Mouse (Mus musculus) embryonic facial prominence, embryonic 13.5 days (tissue): ENCODE data around the gene Pam16. TPM values are rescaled to one million over a fixed set of nuclear protein-coding genes. Genes with fewer than 3 reads are reported as not detected.
A peak's percentile ranks its signal among the peaks of the same experiment; 100 is the strongest.

Experiments used
- ATAC-seq: fragments of 200-750 bp; cut with Nextera tagmentation; 2 replicates; pipeline ENCODE4 v1.8.0; 2017; ENCODE audit warnings: low read depth; ENCODE audit not compliant: insufficient number of reproducible peaks, insufficient read depth, low FRiP score, low TSS enrichment
- H3K27ac ChIP-seq: fragments of 300-500 bp; sonication (generic); 2 replicates; pipeline ENCODE4 v1.5.1; 2015; ENCODE audit warnings: moderate library complexity, mild to moderate bottlenecking, inconsistent platforms
- H3K27me3 ChIP-seq: fragments of 300-500 bp; sonication (generic); 2 replicates; pipeline ENCODE4 v1.6.1; 2015; ENCODE audit warnings: mild to moderate bottlenecking, inconsistent platforms
- H3K36me3 ChIP-seq: fragments of 300-500 bp; sonication (generic); 2 replicates; pipeline ENCODE4 v1.6.1; 2015; ENCODE audit warnings: mild to moderate bottlenecking, inconsistent platforms
- H3K4me1 ChIP-seq: fragments of 300-500 bp; sonication (generic); 2 replicates; pipeline ENCODE4 v1.6.1; 2015; ENCODE audit warnings: inconsistent platforms
- H3K4me2 ChIP-seq: fragments of 300-500 bp; sonication (generic); 2 replicates; pipeline ENCODE4 v1.6.1; 2015; ENCODE audit warnings: moderate library complexity, mild to moderate bottlenecking, inconsistent platforms
- H3K4me3 ChIP-seq: fragments of 300-500 bp; sonication (generic); 2 replicates; pipeline ENCODE4 v1.5.1; 2015; ENCODE audit warnings: mild to moderate bottlenecking, inconsistent platforms
- H3K9ac ChIP-seq: fragments of 300-500 bp; sonication (generic); 2 replicates; pipeline ENCODE4 v1.6.1; 2015; ENCODE audit warnings: mild to moderate bottlenecking, inconsistent platforms
- H3K9me3 ChIP-seq: fragments of 300-500 bp; sonication (generic); 2 replicates; pipeline ENCODE4 v1.6.1; 2016; ENCODE audit warnings: inconsistent platforms
- WGBS: fragments of 180-500 bp; shearing (Covaris S2); methylation state at CpG from one replicate; pipeline ENCODE4 v1.1.7; 2015; ENCODE audit warnings: mixed read lengths; 5-methylcytosine and 5-hydroxymethylcytosine counted together
- polyA plus RNA-seq: library from polyadenylated mRNA; unstranded; fragments of >200 nt; fragmentation: Nextera tagmentation; extraction: Ambion mirVana; gene quantifications from 2 replicates; pipeline ENCODE4 v1.2.1, GENCODE M21; 2015

Pam16 gene
- polyA plus RNA-seq, 1 experiment from 2014 or later, result 99.5 TPM

GRCm38 (mm10) chr16:4655251-4655734 is 30.5 kb upstream of the Pam16 start:
- 64% methylated on average over 4 of the region's 4 CpGs for WGBS
- no peak for ATAC-seq
- Histone ChIP-seq H3K4me3 (no peak overlapping the region), H3K4me1 (peaks cover 88% of the 10 kb centered on the region), H3K9ac (0 out of 2 replicates have a peak overlapping the region, but pooled peaks have one; percentile 36), H3K27me3 (no peaks in the 10 kb centered on the region), H3K9me3 (no peaks in the 10 kb centered on the region), H3K27ac (peak overlapping the region; percentile 81), H3K4me2 (no peak overlapping the region), H3K36me3 (peaks cover 45% of the 10 kb centered on the region)

GRCm38 (mm10) chr16:4654706-4655105 is 29.9 kb upstream of the Pam16 start:
- no peak for ATAC-seq
- no peak overlapping the region for H3K4me2 ChIP-seq
- H3K4me3 ChIP-seq, result no peak overlapping the region
- peaks cover 51% of the 10 kb centered on the region for H3K36me3 ChIP-seq
- no peaks in the 10 kb centered on the region for H3K27me3 ChIP-seq
- H3K9me3 ChIP-seq, result no peaks in the 10 kb centered on the region
- H3K9ac ChIP-seq, result no peak overlapping the region
- H3K4me1 ChIP-seq, result peaks cover 91% of the 10 kb centered on the region
- H3K27ac ChIP-seq, result peak overlapping the region; percentile 44; the same call in 1 of the 2 replicates
- WGBS, result 78% methylated on average over 10 of the region's 10 CpGs

GRCm38 (mm10) chr16:4652707-4653416 is 28.1 kb upstream of the Pam16 start:
- Histone ChIP-seq H3K9me3 (no peaks in the 10 kb centered on the region), H3K36me3 (peaks cover 70% of the 10 kb centered on the region), H3K27me3 (no peaks in the 10 kb centered on the region), H3K9ac (peak overlapping the region; percentile 44; the same call in 1 of the 2 replicates), H3K27ac (peak overlapping the region; percentile 97), H3K4me3 (no peak overlapping the region), H3K4me2 (0 out of 2 replicates have a peak overlapping the region, but pooled peaks have one; percentile 0), H3K4me1 (peaks cover 95% of the 10 kb centered on the region)
- ATAC-seq, result no peak
- 48% methylated on average over 4 of the region's 4 CpGs for WGBS

- Histone ChIP-seq H3K27ac (peak overlapping the region; percentile 97), H3K9me3 (no peaks in the 10 kb centered on the region), H3K4me1 (peaks cover 95% of the 10 kb centered on the region), H3K4me3 (no peak overlapping the region), H3K36me3 (peaks cover 73% of the 10 kb centered on the region), H3K9ac (0 out of 2 replicates have a peak overlapping the region, but pooled peaks have one; percentile 52), H3K4me2 (peak overlapping the region; percentile 39), H3K27me3 (no peaks in the 10 kb centered on the region)
- 22% methylated on average over 7 of the region's 7 CpGs for WGBS
- ATAC-seq, result peak; percentile 87
Measured at GRCm38 (mm10) chr16:4651624-4652023, 26.8 kb upstream of the Pam16 start.

GRCm38 (mm10) chr16:4651081-4651480 is 26.3 kb upstream of the Pam16 start:
- Histone ChIP-seq H3K27me3 (no peaks in the 10 kb centered on the region), H3K36me3 (peaks cover 79% of the 10 kb centered on the region), H3K4me1 (peaks cover 95% of the 10 kb centered on the region), H3K9me3 (no peaks in the 10 kb centered on the region), H3K9ac (0 out of 2 replicates have a peak overlapping the region, but pooled peaks have one; percentile 52), H3K4me3 (no peak overlapping the region), H3K4me2 (peak overlapping the region; percentile 39; the same call in 1 of the 2 replicates), H3K27ac (peak overlapping the region; percentile 97)
- WGBS, result 71% methylated on average over 1 of the region's 1 CpGs
- ATAC-seq, result no peak

GRCm38 (mm10) chr16:4650161-4650560 is 25.4 kb upstream of the Pam16 start:
- H3K27me3 ChIP-seq, result no peaks in the 10 kb centered on the region
- peaks cover 95% of the 10 kb centered on the region for H3K4me1 ChIP-seq
- no peak for ATAC-seq
- no peaks in the 10 kb centered on the region for H3K9me3 ChIP-seq
- no peak overlapping the region for H3K4me3 ChIP-seq
- H3K9ac ChIP-seq, result no peak overlapping the region
- H3K27ac ChIP-seq, result peak overlapping the region; percentile 97; the same call in 1 of the 2 replicates
- peaks cover 85% of the 10 kb centered on the region for H3K36me3 ChIP-seq
- H3K4me2 ChIP-seq, result no peak overlapping the region
- WGBS, result 80% methylated on average over 3 of the region's 3 CpGs

GRCm38 (mm10) chr16:4649692-4650091 is 24.9 kb upstream of the Pam16 start:
- no peak overlapping the region for H3K4me3 ChIP-seq
- 90% methylated on average over 11 of the region's 11 CpGs for WGBS
- H3K27me3 ChIP-seq, result no peaks in the 10 kb centered on the region
- peak overlapping the region; percentile 97; the same call in 1 of the 2 replicates for H3K27ac ChIP-seq
- H3K4me1 ChIP-seq, result peaks cover 92% of the 10 kb centered on the region
- ATAC-seq, result no peak
- H3K4me2 ChIP-seq, result no peak overlapping the region
- H3K36me3 ChIP-seq, result peaks cover 85% of the 10 kb centered on the region
- H3K9ac ChIP-seq, result no peak overlapping the region
- no peaks in the 10 kb centered on the region for H3K9me3 ChIP-seq

- Histone ChIP-seq H3K4me1 (peaks cover 93% of the 10 kb centered on the region), H3K27ac (peak overlapping the region; percentile 97; the same call in 1 of the 2 replicates), H3K4me2 (no peak overlapping the region), H3K9me3 (no peaks in the 10 kb centered on the region), H3K27me3 (no peaks in the 10 kb centered on the region), H3K36me3 (peaks cover 83% of the 10 kb centered on the region), H3K9ac (0 out of 2 replicates have a peak overlapping the region, but pooled peaks have one; percentile 6), H3K4me3 (no peak overlapping the region)
- ATAC-seq, result no peak
- 78% methylated on average over 5 of the region's 5 CpGs for WGBS
Measured at GRCm38 (mm10) chr16:4649211-4649610, 24.4 kb upstream of the Pam16 start.

- Histone ChIP-seq H3K27ac (0 out of 2 replicates have a peak overlapping the region, but pooled peaks have one; percentile 85), H3K4me1 (peaks cover 96% of the 10 kb centered on the region), H3K4me3 (no peak overlapping the region), H3K9ac (no peak overlapping the region), H3K4me2 (no peak overlapping the region; the same call in 1 of the 2 replicates), H3K27me3 (no peaks in the 10 kb centered on the region), H3K9me3 (no peaks in the 10 kb centered on the region), H3K36me3 (peaks cover 83% of the 10 kb centered on the region)
- 85% methylated on average over 28 of the region's 28 CpGs for WGBS
- ATAC-seq, result no peak
Measured at GRCm38 (mm10) chr16:4648416-4649023, 23.7 kb upstream of the Pam16 start.

- ATAC-seq, result no peak
- Histone ChIP-seq H3K27ac (peak overlapping the region; percentile 85), H3K27me3 (no peaks in the 10 kb centered on the region), H3K4me3 (peak overlapping the region; percentile 12; the same call in 1 of the 2 replicates), H3K9me3 (no peaks in the 10 kb centered on the region), H3K36me3 (peaks cover 79% of the 10 kb centered on the region), H3K9ac (peak overlapping the region; percentile 55), H3K4me1 (peaks cover 96% of the 10 kb centered on the region), H3K4me2 (peak overlapping the region; percentile 37)
- whole genome bisulfite sequencing, result 47% methylated on average over 13 of the region's 13 CpGs
Measured at GRCm38 (mm10) chr16:4647651-4648141, 22.9 kb upstream of the Pam16 start.

- no peak for ATAC-seq
- Histone ChIP-seq H3K9me3 (no peaks in the 10 kb centered on the region), H3K27me3 (no peaks in the 10 kb centered on the region), H3K4me1 (peaks cover 96% of the 10 kb centered on the region), H3K9ac (peak overlapping the region; percentile 55), H3K4me2 (peak overlapping the region; percentile 37), H3K36me3 (peaks cover 70% of the 10 kb centered on the region), H3K27ac (peak overlapping the region; percentile 85), H3K4me3 (no peak overlapping the region; the same call in 1 of the 2 replicates)
- WGBS, result 59% methylated on average over 4 of the region's 4 CpGs
Measured at GRCm38 (mm10) chr16:4646831-4647230, 22.0 kb upstream of the Pam16 start.
